Mouse (Mus musculus): ENCODE data around the gene Kcnt1. TPM values are rescaled to one million over a fixed set of nuclear protein-coding genes. Genes with fewer than 3 reads are reported as not detected.

The Kcnt1 gene
- polyA plus RNA-seq, 1 experiment, result 1.4 TPM

GRCm38 (mm10) chr2:25943822-25944221, 80.3 kb downstream of the Kcnt1 start:
- no peak for DNase-seq (ENCODE audit: low read depth, low spot score)
- WGBS, result 87% methylated on average over 2 of the region's 2 CpGs

DNA sequence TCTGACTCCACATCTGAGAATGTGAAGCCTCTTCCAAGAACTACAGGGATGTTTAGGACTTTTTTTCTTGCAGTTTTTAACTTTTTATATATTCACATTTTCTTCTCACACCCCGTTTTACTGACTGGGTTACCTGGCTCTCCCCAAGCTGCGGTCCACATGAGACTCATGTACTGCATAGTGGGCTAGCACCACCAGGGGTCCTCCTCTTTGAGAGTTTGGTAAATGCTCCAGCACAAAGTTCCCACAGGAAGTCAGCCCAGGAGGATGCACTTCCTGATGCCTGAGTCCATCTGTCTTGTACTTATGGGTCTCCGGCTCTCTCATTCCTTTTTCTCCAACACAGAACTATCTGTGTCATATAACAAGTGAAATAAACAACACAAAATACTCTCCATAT, 84.4 kb downstream of the Kcnt1 start:
- no peak for DNase-seq (ENCODE audit: low read depth, low spot score)
- 85% methylated on average over 3 of the region's 3 CpGs for WGBS

DNA sequence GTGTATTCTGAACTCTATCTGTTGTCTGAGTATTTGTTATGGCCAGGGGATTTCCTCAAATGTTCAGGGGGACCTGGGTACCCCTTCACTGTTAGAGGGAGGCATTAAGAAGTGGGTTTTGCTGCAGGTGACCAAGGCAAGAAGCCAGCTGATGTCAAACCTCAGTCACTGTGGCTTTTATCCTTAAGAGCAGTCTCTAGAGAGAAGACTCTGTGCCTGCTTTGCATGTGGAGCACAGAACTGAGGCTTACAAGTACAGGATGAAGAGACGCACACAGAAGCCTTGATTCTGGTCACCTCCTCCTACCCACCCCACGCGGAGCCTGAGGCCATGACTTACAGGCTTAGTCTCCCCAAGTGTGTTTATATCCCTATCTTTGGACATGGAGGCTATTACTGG, 85.8 kb downstream of the Kcnt1 start:
- 95% methylated on average over 3 of the region's 3 CpGs for WGBS
- no peak for DNase-seq (ENCODE audit: low read depth, low spot score)

Other genes with a start within 250 kb of the Kcnt1 start
- gene Ccdc183, start 246.1 kb upstream of the Kcnt1 start, polyA plus RNA-seq (2012; rRNA removed), result not detected in 2 replicates
- gene Tmem141, start 241.7 kb upstream of the Kcnt1 start, polyA plus RNA-seq (2012; rRNA removed), result 17.2 and 19.4 TPM in 2 replicates
- 1.9 TPM in 2 replicates for gene Fcna, start 235.7 kb upstream of the Kcnt1 start, polyA plus RNA-seq (2012; rRNA removed)
- gene Lcn8, start 210.6 kb upstream of the Kcnt1 start, polyA plus RNA-seq (2012; rRNA removed), result 1.4 TPM in 1 of 2 replicates, not detected in the other
- gene Lcn5, start 205.8 kb upstream of the Kcnt1 start, polyA plus RNA-seq (2012; rRNA removed), result 0.74 TPM in 1 of 2 replicates, not detected in the other
- gene Lcn6, start 186.9 kb upstream of the Kcnt1 start, polyA plus RNA-seq (2012; rRNA removed), result not detected in 2 replicates
- gene Lcn10, start 181.0 kb upstream of the Kcnt1 start, polyA plus RNA-seq (2012; rRNA removed), result 0.37 TPM in 1 of 2 replicates, not detected in the other
- gene Obp2a, start 163.7 kb upstream of the Kcnt1 start, polyA plus RNA-seq (2012; rRNA removed), result not detected in 2 replicates
- gene Bmyc, start 157.0 kb upstream of the Kcnt1 start, polyA plus RNA-seq (2012; rRNA removed), result 15.6 and 16.1 TPM in 2 replicates
- not detected in 2 replicates for gene Obp2b, start 126.7 kb upstream of the Kcnt1 start, polyA plus RNA-seq (2012; rRNA removed)
- not detected in 2 replicates for gene Lcn3, start 98.2 kb upstream of the Kcnt1 start, polyA plus RNA-seq (2012; rRNA removed)
- not detected in 2 replicates for gene Lcn11, start 86.7 kb upstream of the Kcnt1 start, polyA plus RNA-seq (2012; rRNA removed)
- gene Gm13539, start 81.5 kb upstream of the Kcnt1 start, polyA plus RNA-seq (2012; rRNA removed), result not detected in 2 replicates
- gene Glt6d1, start 47.9 kb upstream of the Kcnt1 start, polyA plus RNA-seq (2012; rRNA removed), result not detected in 2 replicates
- gene Lcn9, start 40.6 kb upstream of the Kcnt1 start, polyA plus RNA-seq (2012; rRNA removed), result 0.10 and 0.29 TPM in 2 replicates
- not detected in 2 replicates for gene Sohlh1, start 16.5 kb upstream of the Kcnt1 start, polyA plus RNA-seq (2012; rRNA removed)
- 2.1 and 5.1 TPM in 2 replicates for gene Camsap1, start 119.5 kb downstream of the Kcnt1 start, polyA plus RNA-seq (2012; rRNA removed)
- gene Ubac1, start 158.0 kb downstream of the Kcnt1 start, polyA plus RNA-seq (2012; rRNA removed), result 43.6 and 51.5 TPM in 2 replicates